Mouse (Mus musculus) spleen, adult 18-20 months (tissue): ENCODE data around the gene Rhox4d.
"Not testable (repeated sequence)": the region's sequence is repeated elsewhere in the genome, so short reads cannot be mapped to it uniquely, and the experiment has no call there.

ENCODE experiments used
- DNase-seq, 2 experiments: peaks; one replicate each; pipeline ENCODE4 v3.0.0; 2022; ENCODE audit warnings: mixed read lengths in 2 of 2

Gene Rhox4d

GRCm38 (mm10) chrX:37514059-37514458 is at the start of gene Rhox4d:
Gene Rhox4d, plus strand, starts transcription at chrX:37514359.
- not testable (repeated sequence) for DNase-seq

- not testable (repeated sequence) for DNase-seq
Observed at GRCm38 (mm10) chrX:37480037-37480436, 34.1 kb upstream of the Rhox4d start, which contains the start of gene Rhox4c. Gene Rhox4c, plus strand, starts transcription at chrX:37480337.

GRCm38 (mm10) chrX:37530152-37530551 is 16.0 kb downstream of the Rhox4d start, which contains the start of gene Rhox2e:
Gene Rhox2e, plus strand, starts transcription at chrX:37530452.
- not testable (repeated sequence) for DNase-seq

- DNase-seq, result not testable (repeated sequence)
Observed at GRCm38 (mm10) chrX:37541719-37542118, 27.6 kb downstream of the Rhox4d start, which contains the start of gene Rhox3e. Gene Rhox3e, plus strand, starts transcription at chrX:37542019.

GRCm38 (mm10) chrX:37557112-37557511 is 43.0 kb downstream of the Rhox4d start, which contains the start of gene Rhox4e:
Gene Rhox4e, plus strand, starts transcription at chrX:37557412.
- not testable (repeated sequence) for DNase-seq
